Mouse (Mus musculus) hindbrain, embryonic 12.5 days (tissue): ENCODE data around the gene Dock4. TPM values are rescaled to one million over a fixed set of nuclear protein-coding genes. Genes with fewer than 3 reads are reported as not detected.
A peak's percentile ranks its signal among the peaks of the same experiment; 100 is the strongest.

Experiments used
- ATAC-seq: fragments of 200-750 bp; cut with Nextera tagmentation; 2 replicates; pipeline ENCODE4 v1.8.0; 2017; ENCODE audit warnings: moderate TSS enrichment; ENCODE audit not compliant: low FRiP score
- H3K27ac ChIP-seq: fragments of 300-500 bp; sonication (generic); 2 replicates; pipeline ENCODE4 v1.5.1; 2016; ENCODE audit warnings: mild to moderate bottlenecking
- H3K27me3 ChIP-seq: fragments of 300-500 bp; sonication (generic); 2 replicates; pipeline ENCODE4 v1.6.1; 2016; ENCODE audit warnings: mild to moderate bottlenecking
- H3K36me3 ChIP-seq: fragments of 300-500 bp; sonication (generic); 2 replicates; pipeline ENCODE4 v1.6.1; 2016; ENCODE audit warnings: mild to moderate bottlenecking
- H3K4me1 ChIP-seq: fragments of 300-500 bp; sonication (generic); 2 replicates; pipeline ENCODE4 v1.6.1; 2016
- H3K4me2 ChIP-seq: fragments of 300-500 bp; sonication (generic); replicated peaks from 2 replicates; pipeline ENCODE4 v1.6.1; 2016; ENCODE audit warnings: mild to moderate bottlenecking
- H3K4me3 ChIP-seq: fragments of 300-500 bp; sonication (generic); 2 replicates; pipeline ENCODE4 v1.5.1; 2016; ENCODE audit warnings: mild to moderate bottlenecking
- H3K9ac ChIP-seq: fragments of 300-500 bp; sonication (generic); 2 replicates; pipeline ENCODE4 v1.6.1; 2016; ENCODE audit warnings: mild to moderate bottlenecking, moderate library complexity
- H3K9me3 ChIP-seq: fragments of 300-500 bp; sonication (generic); replicated peaks from 2 replicates; pipeline ENCODE4 v1.6.1; 2016; ENCODE audit warnings: mild to moderate bottlenecking
- WGBS: fragments of 180-500 bp; shearing (Covaris S2); methylation state at CpG from one replicate; pipeline ENCODE4 v1.1.7; 2016; 5-methylcytosine and 5-hydroxymethylcytosine counted together
- polyA plus RNA-seq: library from polyadenylated mRNA; unstranded; fragments of >200 nt; fragmentation: Nextera tagmentation; extraction: Ambion mirVana; gene quantifications from 2 replicates; pipeline ENCODE4 v1.2.1, GENCODE M21; 2016

Gene Dock4
- polyA plus RNA-seq, 1 experiment from 2014 or later, result 45.0 TPM

DNA sequence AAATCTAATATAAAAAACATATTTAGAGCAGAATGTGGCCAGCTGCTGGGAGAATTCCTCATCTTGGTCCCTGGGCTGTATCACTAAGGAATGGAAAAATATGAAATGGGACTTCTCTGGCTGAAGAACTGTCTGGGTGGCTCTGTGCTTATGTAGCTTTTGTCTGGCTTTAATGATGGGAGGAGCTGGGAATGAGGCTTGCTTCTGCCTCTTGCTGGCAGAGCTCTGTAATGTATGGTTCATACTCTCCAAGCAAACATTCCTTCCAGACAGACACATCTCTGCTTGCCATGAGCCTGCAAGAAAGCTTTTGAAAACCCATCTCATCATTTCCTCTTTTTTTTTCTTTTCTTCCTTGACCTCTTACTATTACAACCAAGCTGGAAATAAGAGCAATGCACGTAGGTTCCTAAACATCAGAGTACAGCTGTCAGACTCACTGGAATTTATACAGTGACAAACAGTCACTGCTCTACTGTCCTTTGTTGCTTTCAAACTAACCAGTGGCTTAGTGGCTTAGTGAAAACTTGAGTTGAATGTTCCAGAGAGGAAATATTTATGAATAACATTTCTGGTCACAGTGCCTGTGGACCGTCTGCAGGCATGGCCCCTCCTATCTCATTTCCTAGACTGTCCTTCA lies 248.4 kb downstream of the Dock4 start:
- no peak for ATAC-seq
- Histone ChIP-seq H3K9ac (no peak overlapping the region), H3K4me2 (no peak overlapping the region), H3K36me3 (peaks cover 5% of the 10 kb centered on the region; the same call in 1 of the 2 replicates), H3K27me3 (no peaks in the 10 kb centered on the region), H3K4me3 (no peak overlapping the region), H3K27ac (no peak overlapping the region), H3K9me3 (no peaks in the 10 kb centered on the region), H3K4me1 (no peaks in the 10 kb centered on the region)
- 78% methylated on average over 2 of the region's 2 CpGs for WGBS

DNA sequence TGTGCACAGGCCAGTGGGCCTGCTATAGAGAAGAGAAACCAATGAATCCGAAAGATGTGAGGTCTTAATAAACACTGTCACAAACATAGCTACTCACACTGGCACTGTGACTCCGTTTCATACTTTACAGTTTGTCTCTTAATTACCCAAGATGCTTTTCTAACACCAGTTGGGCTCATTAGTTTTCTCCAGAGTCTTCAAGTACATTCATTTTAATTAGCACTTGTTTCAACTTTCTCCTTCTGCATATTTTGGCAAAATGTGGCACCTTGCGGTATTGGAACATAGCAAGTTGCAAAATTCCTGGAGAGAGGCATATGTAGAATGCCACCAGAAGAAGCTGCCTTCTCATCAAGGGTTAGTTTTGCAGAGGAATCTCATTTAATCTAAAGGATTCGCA lies 252.6 kb downstream of the Dock4 start:
- H3K9ac ChIP-seq, result no peak overlapping the region
- no peak overlapping the region for H3K27ac ChIP-seq
- H3K4me3 ChIP-seq, result no peak overlapping the region
- H3K36me3 ChIP-seq, result peaks cover 3% of the 10 kb centered on the region; the same call in 1 of the 2 replicates
- no peak overlapping the region for H3K4me2 ChIP-seq
- H3K4me1 ChIP-seq, result no peaks in the 10 kb centered on the region
- H3K9me3 ChIP-seq, result no peaks in the 10 kb centered on the region
- no peaks in the 10 kb centered on the region for H3K27me3 ChIP-seq
- WGBS, result 94% methylated on average over 4 of the region's 4 CpGs
- ATAC-seq, result no peak

DNA sequence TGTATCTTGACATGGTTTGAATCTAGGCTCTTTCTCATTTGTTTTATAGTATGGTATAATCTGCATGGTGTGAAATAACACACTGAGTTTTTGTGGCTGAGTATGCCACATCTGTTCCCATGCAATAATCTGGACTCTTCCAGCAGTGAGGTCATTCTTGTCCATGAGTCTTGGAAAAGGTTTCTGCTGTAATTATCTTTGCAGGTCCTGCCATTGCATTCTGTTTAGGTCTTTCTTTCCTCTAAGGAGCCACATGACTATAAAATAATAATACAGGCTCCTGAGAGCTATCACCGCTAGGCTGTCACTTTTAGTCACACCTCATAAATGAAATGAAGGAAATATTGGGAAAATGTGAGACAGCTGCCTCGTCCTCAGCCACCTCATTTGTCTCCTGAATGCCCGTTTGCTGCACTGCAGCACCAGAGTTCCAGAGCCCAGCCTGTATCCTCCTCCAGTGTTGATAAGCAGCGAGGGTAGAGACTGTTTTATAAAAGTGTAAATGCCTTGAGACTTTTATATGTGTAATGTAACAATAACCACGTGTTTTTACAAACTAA lies 256.6 kb downstream of the Dock4 start:
- Histone ChIP-seq H3K9me3 (no peaks in the 10 kb centered on the region), H3K27me3 (no peaks in the 10 kb centered on the region), H3K27ac (no peak overlapping the region), H3K9ac (no peak overlapping the region), H3K4me1 (no peaks in the 10 kb centered on the region), H3K36me3 (peaks cover 7% of the 10 kb centered on the region; the same call in 1 of the 2 replicates), H3K4me2 (no peak overlapping the region), H3K4me3 (no peak overlapping the region)
- WGBS, result 79% methylated on average over 5 of the region's 5 CpGs
- ATAC-seq, result no peak

DNA sequence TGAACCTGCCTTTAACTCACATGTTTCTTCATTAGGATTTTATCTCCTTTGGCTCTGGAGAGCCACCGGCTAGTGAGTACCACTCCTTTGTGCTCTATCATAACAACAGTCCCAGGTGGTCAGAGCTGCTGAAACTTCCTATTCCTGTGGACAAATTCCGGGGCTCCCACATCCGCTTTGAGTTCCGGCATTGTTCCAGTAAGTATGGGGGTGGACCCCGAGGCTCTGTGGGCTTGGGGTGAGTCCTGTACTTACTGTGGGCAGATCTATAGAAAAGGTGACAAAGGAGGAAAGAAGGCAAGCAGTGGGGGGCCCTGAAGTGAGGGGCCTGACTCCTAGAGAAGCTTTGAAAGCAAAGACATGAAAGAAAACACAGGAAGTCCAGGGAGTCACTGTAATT lies 258.5 kb downstream of the Dock4 start:
- WGBS, result 25% methylated on average over 5 of the region's 5 CpGs
- no peaks in the 10 kb centered on the region for H3K9me3 ChIP-seq
- H3K36me3 ChIP-seq, result peaks cover 7% of the 10 kb centered on the region; the same call in 1 of the 2 replicates
- H3K27me3 ChIP-seq, result no peaks in the 10 kb centered on the region
- no peak overlapping the region for H3K4me2 ChIP-seq
- H3K4me3 ChIP-seq, result no peak overlapping the region
- no peak overlapping the region for H3K27ac ChIP-seq
- no peak for ATAC-seq
- H3K4me1 ChIP-seq, result no peaks in the 10 kb centered on the region
- H3K9ac ChIP-seq, result no peak overlapping the region

DNA sequence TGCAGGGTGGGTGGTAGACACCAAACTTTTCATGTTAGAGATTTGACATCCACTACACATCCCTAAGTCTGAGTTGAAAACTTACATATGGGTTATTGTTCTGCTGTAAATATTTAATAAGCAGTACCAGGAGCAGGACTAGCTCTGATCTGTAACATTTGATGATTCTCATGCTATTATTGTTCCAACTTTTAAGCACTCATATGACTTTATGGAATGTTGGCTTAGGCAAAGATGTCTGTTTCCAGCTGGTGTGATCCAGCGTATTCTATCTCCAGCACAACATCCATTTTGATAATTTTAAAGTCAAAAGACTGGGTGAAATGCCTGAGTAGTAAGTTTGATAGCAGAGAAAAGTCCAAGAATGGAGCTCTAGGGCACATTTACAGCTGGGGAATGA lies 261.4 kb downstream of the Dock4 start:
- no peak for ATAC-seq
- H3K9ac ChIP-seq, result no peak overlapping the region
- no peaks in the 10 kb centered on the region for H3K4me1 ChIP-seq
- H3K4me2 ChIP-seq, result no peak overlapping the region
- H3K9me3 ChIP-seq, result no peaks in the 10 kb centered on the region
- no peak overlapping the region for H3K4me3 ChIP-seq
- no peak overlapping the region for H3K27ac ChIP-seq
- H3K27me3 ChIP-seq, result no peaks in the 10 kb centered on the region
- WGBS, result 90% methylated on average over 1 of the region's 1 CpGs
- H3K36me3 ChIP-seq, result 0 out of 2 replicates have a peak, but pooled peaks cover 22% of the 10 kb centered on the region

DNA sequence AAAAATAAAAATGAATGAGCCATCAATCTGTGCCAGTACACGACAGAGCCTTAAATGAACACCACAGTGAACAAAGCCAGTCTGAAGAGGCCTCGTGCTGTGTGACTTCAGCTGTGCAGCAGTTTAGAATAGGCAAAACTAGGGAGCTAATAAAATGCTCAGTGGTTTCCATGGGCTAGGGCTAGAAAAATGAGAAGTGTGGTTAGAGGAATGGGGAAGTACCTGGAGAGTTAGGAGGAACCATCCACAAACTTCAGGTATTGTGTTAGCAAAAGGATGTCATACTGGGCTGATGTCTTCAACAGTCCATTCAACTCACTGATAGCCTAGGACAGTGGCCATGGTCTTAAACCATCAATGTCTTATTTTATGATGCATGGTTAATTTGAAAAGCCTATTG lies 263.3 kb downstream of the Dock4 start:
- no peak overlapping the region for H3K9ac ChIP-seq
- ATAC-seq, result no peak
- 72% methylated on average over 2 of the region's 2 CpGs for WGBS
- no peaks in the 10 kb centered on the region for H3K27me3 ChIP-seq
- no peak overlapping the region for H3K4me2 ChIP-seq
- 0 out of 2 replicates have a peak, but pooled peaks cover 1% of the 10 kb centered on the region for H3K4me1 ChIP-seq
- no peak overlapping the region for H3K27ac ChIP-seq
- H3K9me3 ChIP-seq, result no peaks in the 10 kb centered on the region
- no peak overlapping the region for H3K4me3 ChIP-seq
- 0 out of 2 replicates have a peak, but pooled peaks cover 20% of the 10 kb centered on the region for H3K36me3 ChIP-seq

DNA sequence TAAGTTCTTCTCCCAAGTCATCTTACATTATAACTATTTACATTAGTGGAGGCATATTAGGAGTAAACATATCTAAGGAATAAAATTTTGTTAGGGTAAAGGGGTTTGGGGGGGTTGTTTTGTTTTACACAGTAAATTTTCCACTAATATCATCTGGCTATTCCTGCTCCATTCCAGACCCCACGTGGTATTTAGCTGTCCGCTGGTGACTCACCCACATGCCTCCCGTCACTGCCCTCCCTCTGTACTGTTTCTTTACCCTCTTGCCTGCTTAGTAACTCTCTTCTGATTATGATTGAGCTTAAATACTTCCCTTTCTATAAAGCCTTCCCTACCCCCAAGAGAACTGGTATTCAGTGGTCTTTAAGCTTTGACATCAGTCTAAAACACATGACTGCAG lies 266.5 kb downstream of the Dock4 start:
- 84% methylated on average over 3 of the region's 3 CpGs for WGBS

DNA sequence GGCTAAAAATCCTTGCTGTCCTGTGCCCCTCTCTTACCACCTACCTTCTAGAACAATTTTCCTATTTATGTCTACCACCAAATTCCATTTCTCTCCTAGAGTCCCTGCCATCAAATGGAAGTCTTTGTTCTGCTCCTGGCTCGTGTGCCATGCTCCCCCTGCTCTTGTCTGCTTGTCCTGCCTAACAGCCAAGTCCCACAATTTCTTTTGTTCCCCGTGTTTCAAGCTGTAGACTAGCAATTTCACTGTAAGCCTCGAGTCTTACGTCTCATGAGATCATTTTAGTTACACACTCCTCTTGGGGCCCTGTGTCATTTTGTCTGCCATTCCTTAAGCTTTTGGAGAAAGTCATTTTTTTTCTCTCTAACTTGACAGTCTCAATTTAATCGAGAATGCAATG lies 268.5 kb downstream of the Dock4 start:
- H3K4me1 ChIP-seq, result 0 out of 2 replicates have a peak, but pooled peaks cover 4% of the 10 kb centered on the region
- H3K9ac ChIP-seq, result no peak overlapping the region
- 0 out of 2 replicates have a peak, but pooled peaks cover 21% of the 10 kb centered on the region for H3K36me3 ChIP-seq
- no peaks in the 10 kb centered on the region for H3K9me3 ChIP-seq
- H3K27me3 ChIP-seq, result no peaks in the 10 kb centered on the region
- 48% methylated on average over 5 of the region's 5 CpGs for WGBS
- ATAC-seq, result no peak
- H3K27ac ChIP-seq, result no peak overlapping the region
- no peak overlapping the region for H3K4me3 ChIP-seq
- H3K4me2 ChIP-seq, result no peak overlapping the region

More for the DNA sequence above, 266.5 kb downstream of the Dock4 start:
- no peak overlapping the region for H3K9ac ChIP-seq
- no peak overlapping the region for H3K4me3 ChIP-seq
- H3K9me3 ChIP-seq, result no peaks in the 10 kb centered on the region
- 0 out of 2 replicates have a peak, but pooled peaks cover 18% of the 10 kb centered on the region for H3K36me3 ChIP-seq
- no peak overlapping the region for H3K4me2 ChIP-seq
- H3K27ac ChIP-seq, result no peak overlapping the region
- no peak for ATAC-seq
- no peaks in the 10 kb centered on the region for H3K27me3 ChIP-seq
- 0 out of 2 replicates have a peak, but pooled peaks cover 4% of the 10 kb centered on the region for H3K4me1 ChIP-seq

DNA sequence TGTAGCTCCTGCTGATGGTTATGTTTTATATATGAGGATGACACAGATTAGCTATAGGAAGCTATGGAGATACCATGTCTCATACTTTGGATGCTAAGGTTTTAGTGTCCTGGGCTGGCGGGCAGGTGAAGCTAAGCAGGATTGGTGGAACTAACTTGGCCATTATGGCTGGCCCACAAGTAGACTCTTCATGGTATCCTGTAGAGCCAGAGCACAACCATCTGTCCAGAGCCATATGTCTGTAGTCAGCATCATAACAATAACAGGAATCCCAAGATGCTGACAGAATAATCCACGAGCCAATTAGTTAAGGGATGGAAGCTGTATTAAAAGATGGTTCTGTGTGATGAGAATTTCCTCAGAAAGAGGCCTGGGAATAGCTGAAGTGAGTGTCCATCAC lies 269.4 kb downstream of the Dock4 start:
- ATAC-seq, result no peak
- H3K4me2 ChIP-seq, result no peak overlapping the region
- no peak overlapping the region for H3K4me3 ChIP-seq
- 0 out of 2 replicates have a peak, but pooled peaks cover 17% of the 10 kb centered on the region for H3K36me3 ChIP-seq
- H3K27ac ChIP-seq, result no peak overlapping the region
- H3K9ac ChIP-seq, result no peak overlapping the region
- no peaks in the 10 kb centered on the region for H3K27me3 ChIP-seq
- no peaks in the 10 kb centered on the region for H3K9me3 ChIP-seq
- 89% methylated on average over 2 of the region's 2 CpGs for WGBS
- H3K4me1 ChIP-seq, result 0 out of 2 replicates have a peak, but pooled peaks cover 4% of the 10 kb centered on the region

DNA sequence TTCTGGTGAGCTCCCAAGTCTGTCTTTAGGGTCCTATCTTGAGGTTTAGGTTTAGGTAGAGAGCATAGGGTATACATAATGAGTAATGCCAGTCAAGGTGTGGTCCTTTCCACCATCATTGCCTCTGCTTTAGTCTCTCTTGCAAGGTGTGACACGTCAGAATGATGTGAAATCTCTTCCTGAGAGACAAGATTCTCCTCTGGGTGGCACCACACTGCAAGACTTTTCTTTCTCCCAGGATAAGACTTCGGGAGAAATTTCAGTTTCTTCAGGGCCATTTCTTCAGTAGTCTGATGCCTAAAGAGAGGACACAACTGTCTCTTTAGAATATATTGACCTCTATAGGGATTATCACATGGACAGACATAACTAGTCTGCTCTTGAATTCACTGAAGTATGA lies 282.6 kb downstream of the Dock4 start:
- H3K9ac ChIP-seq, result no peak overlapping the region
- H3K9me3 ChIP-seq, result no peaks in the 10 kb centered on the region
- no peak overlapping the region for H3K4me2 ChIP-seq
- H3K27me3 ChIP-seq, result no peaks in the 10 kb centered on the region
- H3K27ac ChIP-seq, result no peak overlapping the region
- 0 out of 2 replicates have a peak, but pooled peaks cover 3% of the 10 kb centered on the region for H3K36me3 ChIP-seq
- no peak for ATAC-seq
- 90% methylated on average over 2 of the region's 2 CpGs for WGBS
- H3K4me1 ChIP-seq, result no peaks in the 10 kb centered on the region
- no peak overlapping the region for H3K4me3 ChIP-seq

DNA sequence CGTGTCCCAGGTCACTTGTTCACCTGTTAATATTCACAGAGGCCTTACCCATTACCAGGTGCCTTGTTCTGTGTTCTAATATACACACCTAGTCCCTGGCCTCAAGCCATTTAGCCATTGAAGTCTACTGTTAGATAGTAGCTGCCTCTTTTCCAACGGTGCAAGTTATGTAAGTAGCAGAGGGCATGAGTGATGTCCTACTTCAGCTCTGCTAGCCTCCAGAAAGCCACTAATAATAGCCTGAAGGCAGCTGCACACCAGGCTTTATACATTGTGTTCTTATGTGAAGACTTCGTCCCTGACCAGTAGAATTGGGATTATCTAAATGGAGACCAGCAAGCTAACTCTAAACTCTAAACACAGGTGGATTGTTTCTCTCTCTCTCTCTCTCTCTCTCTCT lies 285.0 kb downstream of the Dock4 start:
- no peak for ATAC-seq

DNA sequence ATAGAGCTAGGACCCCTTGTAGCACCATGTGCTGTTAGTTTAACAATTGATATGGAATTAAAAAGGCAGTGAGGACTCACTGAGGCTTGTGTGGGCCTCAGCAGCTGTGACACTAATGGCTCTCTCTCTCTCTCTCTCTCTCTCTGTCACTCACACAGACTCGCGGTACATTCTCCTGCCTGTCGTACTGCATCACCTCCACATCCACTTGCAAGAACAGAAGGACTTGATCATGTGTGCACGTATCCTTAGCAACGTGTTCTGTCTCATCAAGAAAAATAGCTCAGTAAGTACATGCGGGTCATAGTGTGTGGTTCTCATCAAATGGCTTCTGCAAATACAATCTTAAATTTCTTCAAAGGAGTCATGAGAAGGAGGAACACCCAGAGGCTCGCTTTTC lies 299.7 kb downstream of the Dock4 start:
- Histone ChIP-seq H3K27ac (no peak overlapping the region), H3K27me3 (no peaks in the 10 kb centered on the region), H3K4me3 (no peak overlapping the region), H3K9me3 (no peaks in the 10 kb centered on the region), H3K9ac (no peak overlapping the region), H3K36me3 (peaks cover 11% of the 10 kb centered on the region), H3K4me2 (no peak overlapping the region), H3K4me1 (no peaks in the 10 kb centered on the region)
- 73% methylated on average over 7 of the region's 7 CpGs for WGBS
- ATAC-seq, result 0 out of 2 replicates have a peak, but pooled peaks have one; percentile 26

More for the DNA sequence above, 285.0 kb downstream of the Dock4 start:
- H3K36me3 ChIP-seq, result 0 out of 2 replicates have a peak, but pooled peaks cover 4% of the 10 kb centered on the region
- H3K9me3 ChIP-seq, result no peaks in the 10 kb centered on the region
- H3K27ac ChIP-seq, result no peak overlapping the region
- H3K4me2 ChIP-seq, result no peak overlapping the region
- no peak overlapping the region for H3K9ac ChIP-seq
- H3K4me1 ChIP-seq, result no peaks in the 10 kb centered on the region
- no peaks in the 10 kb centered on the region for H3K27me3 ChIP-seq
- no peak overlapping the region for H3K4me3 ChIP-seq
- 89% methylated on average over 3 of the region's 3 CpGs for WGBS

DNA sequence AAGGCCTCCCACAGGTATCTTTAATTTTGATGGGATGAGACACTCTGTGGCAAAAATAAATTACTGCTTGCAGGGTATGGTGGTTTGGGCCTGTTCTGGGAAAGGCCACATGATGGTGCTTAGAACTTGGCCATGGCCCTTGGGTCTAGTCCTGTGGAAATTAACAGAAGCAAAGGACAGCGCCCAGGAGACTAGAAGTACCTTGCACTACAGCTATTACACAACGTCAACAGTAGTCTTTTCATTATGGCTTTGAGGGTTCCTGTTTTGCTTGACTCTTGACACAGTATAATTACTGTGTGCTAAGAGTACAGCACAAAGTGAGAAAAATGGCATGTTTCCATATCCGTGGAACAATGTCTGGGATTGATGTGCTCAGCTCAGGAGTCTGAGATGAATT lies 300.3 kb downstream of the Dock4 start:
- 84% methylated on average over 3 of the region's 3 CpGs for WGBS
- Histone ChIP-seq H3K4me3 (no peak overlapping the region), H3K9ac (no peak overlapping the region), H3K9me3 (no peaks in the 10 kb centered on the region), H3K36me3 (peaks cover 11% of the 10 kb centered on the region), H3K27ac (no peak overlapping the region), H3K4me2 (no peak overlapping the region), H3K27me3 (no peaks in the 10 kb centered on the region), H3K4me1 (no peaks in the 10 kb centered on the region)
- no peak for ATAC-seq
